In genomic region chr3:121133937-121134336, GRCm38 (mm10) we compare ENCODE assay signal across 22 mouse cellular contexts. TPM values are rescaled to one million over a fixed set of nuclear protein-coding genes. Genes with fewer than 3 reads are reported as not detected.
A peak's percentile ranks its signal among the peaks of the same experiment; 100 is the strongest.
DNase-seq lines count a peak whose midpoint lies in the region; ATAC-seq and TF ChIP-seq lines count a peak whose summit lies in the region.
"Had no signal": no experiment of that assay in that cellular context is flagged by ENCODE, and none has a peak within 500 bp of the region (broad histone marks: within the 10 kb centered on the region; RNA-seq: fewer than 3 reads in every experiment).

No protein-coding gene starts in this region.

- WGBS in forebrain, embryonic 13.5 days = 59% methylated on average over 11 of the region's 11 CpGs
- 87% methylated on average over 11 of the region's 11 CpGs for WGBS in forebrain, embryonic 10.5 days
- WGBS in midbrain, embryonic 13.5 days = 79% methylated on average over 11 of the region's 11 CpGs
- 89% methylated on average over 11 of the region's 11 CpGs for WGBS in midbrain, embryonic 10.5 days
- WGBS in forebrain, postnatal 0 days = 45% methylated on average over 11 of the region's 11 CpGs

- DNase-seq in forebrain, embryonic 10.5 days (ENCODE audit: extremely low spot score, low spot score) = no peak
- no peak for DNase-seq in midbrain, embryonic 10.5 days (ENCODE audit: low spot score)
- peak; percentile 30 for DNase-seq in forebrain, postnatal 0 days
- DNase-seq in left cerebral cortex, postnatal 14 days (ENCODE audit: low spot score in 2 of 2) = no peak
- no peak for DNase-seq in heart, postnatal 36 days
- DNase-seq: adrenal gland, adult 8-10 months; adrenal gland, postnatal 36 days; B cell, adult 2 months; cerebellum, adult 11 months; cerebellum, adult 8-10 months; cerebellum, postnatal 36 days; gastrocnemius, postnatal 10 days; heart, adult 18-20 months; heart, postnatal 10 days had no signal

- H3K9ac ChIP-seq in forebrain, embryonic 13.5 days = no peak overlapping the region
- H3K9ac ChIP-seq in midbrain, embryonic 13.5 days (replicated peaks) = no peak overlapping the region
- no peak overlapping the region for H3K9ac ChIP-seq in forebrain, postnatal 0 days
- H3K9ac ChIP-seq: embryonic facial prominence, embryonic 13.5 days; hindbrain, embryonic 13.5 days had no signal

- no peaks in the 10 kb centered on the region for H3K36me3 ChIP-seq in forebrain, embryonic 13.5 days (ENCODE audit: poor library complexity, severe bottlenecking)
- H3K36me3 ChIP-seq in forebrain, embryonic 10.5 days (replicated peaks) = no peaks in the 10 kb centered on the region
- no peaks in the 10 kb centered on the region for H3K36me3 ChIP-seq in midbrain, embryonic 13.5 days
- no peaks in the 10 kb centered on the region for H3K36me3 ChIP-seq in midbrain, embryonic 10.5 days
- H3K36me3 ChIP-seq in forebrain, postnatal 0 days (ENCODE audit: insufficient read depth) = no peaks in the 10 kb centered on the region
- H3K36me3 ChIP-seq: embryonic facial prominence, embryonic 13.5 days; G1E; heart, embryonic 10.5 days; hindbrain, embryonic 13.5 days had no signal

- peaks cover 6% of the 10 kb centered on the region; the same call in 1 of the 2 replicates for H3K4me1 ChIP-seq in forebrain, embryonic 13.5 days
- no peaks in the 10 kb centered on the region for H3K4me1 ChIP-seq in forebrain, embryonic 10.5 days
- no peaks in the 10 kb centered on the region for H3K4me1 ChIP-seq in midbrain, embryonic 13.5 days (replicated peaks)
- H3K4me1 ChIP-seq in midbrain, embryonic 10.5 days = no peaks in the 10 kb centered on the region
- no peaks in the 10 kb centered on the region for H3K4me1 ChIP-seq in forebrain, postnatal 0 days (ENCODE audit: insufficient read depth)
- H3K4me1 ChIP-seq: embryonic facial prominence, embryonic 13.5 days; heart, embryonic 10.5 days; hindbrain, embryonic 13.5 days had no signal

- no peak for TF ChIP-seq CTCF in forebrain, postnatal 0 days (IDR thresholded peaks at IDR 0.05; ENCODE audit: low read depth)

- no peak overlapping the region for H3K4me3 ChIP-seq in forebrain, embryonic 13.5 days
- no peak overlapping the region for H3K4me3 ChIP-seq in forebrain, embryonic 10.5 days
- no peak overlapping the region for H3K4me3 ChIP-seq in midbrain, embryonic 13.5 days (replicated peaks)
- no peak overlapping the region for H3K4me3 ChIP-seq in midbrain, embryonic 10.5 days
- no peak overlapping the region for H3K4me3 ChIP-seq in forebrain, postnatal 0 days (ENCODE audit: low read depth, low read length)
- H3K4me3 ChIP-seq: embryonic facial prominence, embryonic 13.5 days; heart, embryonic 10.5 days; hindbrain, embryonic 13.5 days had no signal

- H3K4me2 ChIP-seq in forebrain, embryonic 13.5 days = no peak overlapping the region
- H3K4me2 ChIP-seq in midbrain, embryonic 13.5 days (replicated peaks) = no peak overlapping the region
- H3K4me2 ChIP-seq in forebrain, postnatal 0 days (ENCODE audit: low read depth) = no peak overlapping the region; the same call in 1 of the 2 replicates
- H3K4me2 ChIP-seq: embryonic facial prominence, embryonic 13.5 days; hindbrain, embryonic 13.5 days had no signal

- H3K27ac ChIP-seq in forebrain, embryonic 13.5 days = peak overlapping the region; percentile 63
- no peak overlapping the region for H3K27ac ChIP-seq in forebrain, embryonic 10.5 days
- peak overlapping the region; percentile 25; the same call in 1 of the 2 replicates for H3K27ac ChIP-seq in midbrain, embryonic 13.5 days
- H3K27ac ChIP-seq in midbrain, embryonic 10.5 days (replicated peaks) = no peak overlapping the region
- 0 out of 2 replicates have a peak overlapping the region, but pooled peaks have one; percentile 0 for H3K27ac ChIP-seq in forebrain, postnatal 0 days (ENCODE audit: low read depth, low read length)
- H3K27ac ChIP-seq: embryonic facial prominence, embryonic 13.5 days; heart, embryonic 10.5 days; hindbrain, embryonic 13.5 days; hindbrain, postnatal 0 days had no signal

- intact Hi-C loops in left cerebral cortex, postnatal 14 days (cut with DNase I) = no loop called here
- intact Hi-C loops in heart, postnatal 36 days (cut with DNase I) = no loop called here

- peak; percentile 36; the same call in 1 of the 2 replicates for ATAC-seq in forebrain, embryonic 13.5 days
- ATAC-seq in midbrain, embryonic 13.5 days = no peak
- ATAC-seq in forebrain, postnatal 0 days = no peak
- ATAC-seq: CD4-positive, CD25-positive, alpha-beta regulatory T cell, adult 4 months; hindbrain, postnatal 0 days had no signal

- H3K9me3 ChIP-seq in forebrain, embryonic 13.5 days (replicated peaks) = no peaks in the 10 kb centered on the region
- H3K9me3 ChIP-seq in forebrain, embryonic 10.5 days = no peaks in the 10 kb centered on the region
- peaks cover 2% of the 10 kb centered on the region for H3K9me3 ChIP-seq in midbrain, embryonic 13.5 days
- no peaks in the 10 kb centered on the region for H3K9me3 ChIP-seq in midbrain, embryonic 10.5 days (replicated peaks)
- H3K9me3 ChIP-seq in forebrain, postnatal 0 days (ENCODE audit: low read length) = no peaks in the 10 kb centered on the region
- H3K9me3 ChIP-seq: embryonic facial prominence, embryonic 13.5 days; G1E; heart, embryonic 10.5 days had no signal

- no peaks in the 10 kb centered on the region for H3K27me3 ChIP-seq in forebrain, embryonic 13.5 days
- H3K27me3 ChIP-seq in forebrain, embryonic 10.5 days (ENCODE audit: poor library complexity, severe bottlenecking) = no peaks in the 10 kb centered on the region
- no peaks in the 10 kb centered on the region for H3K27me3 ChIP-seq in midbrain, embryonic 13.5 days
- no peaks in the 10 kb centered on the region for H3K27me3 ChIP-seq in midbrain, embryonic 10.5 days (ENCODE audit: low read depth, poor library complexity, severe bottlenecking)
- H3K27me3 ChIP-seq in forebrain, postnatal 0 days (ENCODE audit: insufficient read depth, low read length) = no peaks in the 10 kb centered on the region
- H3K27me3 ChIP-seq: embryonic facial prominence, embryonic 13.5 days; hindbrain, embryonic 13.5 days had no signal

RNA-seq across cellular contexts. Expression of gene Rwdd3, which starts 37.6 kb away (rescaled TPM):
- 22.8 and 22.9 TPM in 2 replicates for polyA plus RNA-seq in forebrain, embryonic 13.5 days (2015; fragmentation: Nextera tagmentation; extraction: Ambion mirVana)
- polyA plus RNA-seq in forebrain, embryonic 10.5 days (2016; fragmentation: Nextera tagmentation; extraction: Ambion mirVana) = 4.9 and 5.7 TPM in 2 replicates
- polyA plus RNA-seq in midbrain, embryonic 13.5 days (2015; fragmentation: Nextera tagmentation; extraction: Ambion mirVana) = 4.7 and 5.5 TPM in 2 replicates
- 3.9 and 5.3 TPM in 2 replicates for polyA plus RNA-seq in midbrain, embryonic 10.5 days (2016; fragmentation: Nextera tagmentation; extraction: Ambion mirVana)
- total RNA-seq in forebrain, postnatal 0 days (2014; rRNA removed) = 15.8 and 16.4 TPM in 2 replicates
- 19.6 and 19.9 TPM in 2 replicates for polyA plus RNA-seq in forebrain, postnatal 0 days (2015; fragmentation: Nextera tagmentation; extraction: Ambion mirVana)
- 10 to 100 TPM in 1 of 2 experiments, 1 to 10 TPM in 1; 9.0 to 11.8 TPM for total RNA-seq in left cerebral cortex, postnatal 14 days (2021)
- total RNA-seq in heart, postnatal 36 days (2021) = 1 to 10 TPM; 2.0 to 2.7 TPM

Comparison
In these comparisons a context has a peak if more than half of its experiments do, and no peak if none do; other contexts are left out.
1. H3K27ac ChIP-seq: peak in forebrain, embryonic 13.5 days (single experiment), midbrain, embryonic 13.5 days (single experiment) and forebrain, postnatal 0 days (single experiment); none in forebrain, embryonic 10.5 days (single experiment) and midbrain, embryonic 10.5 days (single experiment).